Mouse (Mus musculus) brain, embryonic 14.5 days (tissue): ENCODE results near the gene Scn8a.

ENCODE experiments used
- CTCF ChIP-seq: fragments of 200-500 bp; IDR thresholded peaks from 2 replicates; pipeline ENCODE4 v1.5.1; 2012; ENCODE audit warnings: inconsistent platforms, mild to moderate bottlenecking, moderate library complexity, borderline replicate concordance; ENCODE audit not compliant: insufficient read depth, insufficient read length; ENCODE audit errors: extremely low read depth
- POLR2A ChIP-seq: fragments of 200-500 bp; IDR thresholded peaks from 2 replicates; pipeline ENCODE4 v1.6.1; 2012; ENCODE audit warnings: mild to moderate bottlenecking, inconsistent platforms, borderline replicate concordance; ENCODE audit not compliant: poor library complexity, insufficient read depth, insufficient read length, severe bottlenecking; ENCODE audit errors: extremely low read depth

DNA sequence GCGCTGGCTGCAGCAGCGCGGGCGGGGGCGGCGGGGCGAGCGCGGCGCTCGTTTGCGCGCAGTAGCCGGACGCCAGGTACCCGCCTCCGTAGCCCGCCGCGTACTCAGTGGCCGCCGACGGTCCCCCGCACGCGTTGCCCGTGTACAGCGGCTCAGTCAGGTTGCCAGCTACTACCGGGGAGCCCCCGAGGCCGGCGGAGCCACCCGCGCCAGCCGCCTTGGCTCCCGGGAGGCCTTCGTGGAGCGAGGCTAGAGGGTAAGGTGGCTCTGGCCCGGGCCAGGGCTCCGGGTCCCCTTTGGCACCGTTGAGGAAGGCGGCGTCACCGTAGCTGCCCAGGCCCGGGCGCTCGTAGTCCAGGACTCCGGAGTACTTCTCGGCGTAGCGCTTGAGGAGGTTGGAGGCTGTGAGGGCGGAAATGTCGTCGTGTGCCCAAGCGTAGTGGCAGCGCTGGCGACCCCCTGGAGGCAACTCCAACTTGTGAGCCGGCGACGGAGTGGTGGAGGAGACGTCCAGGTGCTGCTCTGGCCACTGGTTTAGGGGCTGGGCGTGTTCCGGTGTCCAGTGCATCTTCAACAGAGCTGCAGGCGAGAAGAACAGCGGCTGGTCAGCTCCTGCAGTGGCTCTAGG lies 184.3 kb downstream of the Scn8a start:
- TF ChIP-seq POLR2A, result no peak
- no peak for TF ChIP-seq CTCF
